In genomic region chr4:128019465-128019864, GRCm38 (mm10) we compare ENCODE assay signal across 24 mouse cellular contexts. TPM values are rescaled to one million over a fixed set of nuclear protein-coding genes. Genes with fewer than 3 reads are reported as not detected.
DNase-seq lines count a peak whose midpoint lies in the region; ATAC-seq and TF ChIP-seq lines count a peak whose summit lies in the region.
"Had no signal": no experiment of that assay in that cellular context is flagged by ENCODE, and none has a peak within 500 bp of the region (broad histone marks: within the 10 kb centered on the region; RNA-seq: fewer than 3 reads in every experiment).

No protein-coding gene starts in this region.

- H3K27ac ChIP-seq in midbrain, embryonic 10.5 days (replicated peaks): peak overlapping the region; percentile 55
- H3K27ac ChIP-seq in midbrain, postnatal 0 days (ENCODE audit: low read depth, low read length): no peak overlapping the region
- H3K27ac ChIP-seq: embryonic facial prominence, embryonic 10.5 days; forebrain, embryonic 15.5 days; neural tube, embryonic 15.5 days; stomach, postnatal 0 days had no signal

- peak; percentile 46 for DNase-seq in cerebellum, adult 11 months
- DNase-seq in midbrain, embryonic 10.5 days (ENCODE audit: low spot score): no peak
- no peak for DNase-seq in midbrain, postnatal 0 days (ENCODE audit: low spot score)
- DNase-seq in cerebellum, adult 9-11 months: peak; percentile 75
- DNase-seq in layer of hippocampus, postnatal 14 days (ENCODE audit: low spot score in 2 of 2): peak; percentile 41 to 52
- no peak for DNase-seq in spleen, adult 12 weeks (ENCODE audit: low spot score)
- DNase-seq in adrenal gland, postnatal 4 days (ENCODE audit: low spot score in 2 of 2): no peak
- DNase-seq: heart, adult 18-20 months; kidney, adult 9 months; kidney, postnatal 4 days; liver; liver, postnatal 0 days had no signal

- peaks cover 16% of the 10 kb centered on the region for H3K4me1 ChIP-seq in midbrain, embryonic 10.5 days
- H3K4me1 ChIP-seq in midbrain, postnatal 0 days (ENCODE audit: insufficient read depth, low read length): peaks cover 2% of the 10 kb centered on the region; the same call in 1 of the 2 replicates

- no peaks in the 10 kb centered on the region for H3K27me3 ChIP-seq in midbrain, embryonic 10.5 days (ENCODE audit: low read depth, poor library complexity, severe bottlenecking)
- H3K27me3 ChIP-seq in midbrain, postnatal 0 days (ENCODE audit: insufficient read depth, low read length): no peaks in the 10 kb centered on the region
- H3K27me3 ChIP-seq: forebrain, embryonic 15.5 days; neural tube, embryonic 15.5 days had no signal

- H3K4me3 ChIP-seq in midbrain, embryonic 10.5 days: no peak overlapping the region
- H3K4me3 ChIP-seq in midbrain, postnatal 0 days (ENCODE audit: low read depth, low read length): no peak overlapping the region
- H3K4me3 ChIP-seq: embryonic facial prominence, embryonic 10.5 days; forebrain, embryonic 15.5 days; myocyte; neural tube, embryonic 15.5 days had no signal

- ATAC-seq in cerebellum, adult (ENCODE audit: insufficient number of reproducible peaks, low FRiP score, low TSS enrichment): no peak
- ATAC-seq in midbrain, postnatal 0 days (ENCODE audit: low FRiP score): no peak
- ATAC-seq: forebrain, embryonic 15.5 days; liver, postnatal 0 days had no signal

- 83% methylated on average over 2 of the region's 2 CpGs for WGBS in midbrain, embryonic 10.5 days
- WGBS in midbrain, postnatal 0 days: 55% methylated on average over 2 of the region's 2 CpGs

- TF ChIP-seq CTCF in midbrain, postnatal 0 days (IDR thresholded peaks at IDR 0.05): no peak

- H3K36me3 ChIP-seq in midbrain, embryonic 10.5 days: no peaks in the 10 kb centered on the region
- H3K36me3 ChIP-seq in midbrain, postnatal 0 days (ENCODE audit: insufficient read depth, low read length): no peaks in the 10 kb centered on the region
- H3K36me3 ChIP-seq: embryonic facial prominence, embryonic 10.5 days; forebrain, embryonic 15.5 days; neural tube, embryonic 15.5 days had no signal

- no peak overlapping the region for H3K4me2 ChIP-seq in midbrain, postnatal 0 days (ENCODE audit: low read depth, low read length, poor library complexity, severe bottlenecking)
- H3K4me2 ChIP-seq: forebrain, embryonic 15.5 days; midbrain, embryonic 11.5 days; neural tube, embryonic 15.5 days had no signal

- no peak overlapping the region for H3K9ac ChIP-seq in midbrain, postnatal 0 days (replicated peaks; ENCODE audit: low read length, poor library complexity, severe bottlenecking)
- H3K9ac ChIP-seq: forebrain, embryonic 15.5 days; liver, postnatal 0 days; neural tube, embryonic 15.5 days had no signal

- H3K9me3 ChIP-seq in midbrain, embryonic 10.5 days (replicated peaks): no peaks in the 10 kb centered on the region
- H3K9me3 ChIP-seq in midbrain, postnatal 0 days (ENCODE audit: low read length): no peaks in the 10 kb centered on the region
- H3K9me3 ChIP-seq: embryonic facial prominence, embryonic 10.5 days; forebrain, embryonic 15.5 days; neural tube, embryonic 15.5 days had no signal

RNA-seq across cellular contexts. Expression of gene Csmd2, which starts 31.8 kb away (rescaled TPM):
- polyA plus RNA-seq in midbrain, embryonic 10.5 days (2016; fragmentation: Nextera tagmentation; extraction: Ambion mirVana): 1.00 and 1.5 TPM in 2 replicates
- 48.2 and 56.4 TPM in 2 replicates for total RNA-seq in midbrain, postnatal 0 days (2014; rRNA removed)
- 7.1 and 9.1 TPM in 2 replicates for polyA plus RNA-seq in midbrain, postnatal 0 days (2015; fragmentation: Nextera tagmentation; extraction: Ambion mirVana)
- total RNA-seq in layer of hippocampus, postnatal 14 days (2021): 10 to 100 TPM; 39.8 to 44.0 TPM
- total RNA-seq in adrenal gland, postnatal 4 days (2021): 1 to 10 TPM; 1.9 to 2.3 TPM
- total RNA-seq: gastrocnemius, adult 8-10 months; heart, adult 18-20 months; MEL had no signal
- polyA plus RNA-seq: liver, postnatal 0 days; myocyte had no signal

RNA-seq across cellular contexts. Expression of gene CK137956, which starts 48.7 kb away (rescaled TPM):
- polyA plus RNA-seq in midbrain, embryonic 10.5 days (2016; fragmentation: Nextera tagmentation; extraction: Ambion mirVana): 0.83 and 0.86 TPM in 2 replicates
- total RNA-seq in midbrain, postnatal 0 days (2014; rRNA removed): 2.7 and 3.2 TPM in 2 replicates
- 2.1 and 2.3 TPM in 2 replicates for polyA plus RNA-seq in midbrain, postnatal 0 days (2015; fragmentation: Nextera tagmentation; extraction: Ambion mirVana)
- 1 to 10 TPM; 1.3 TPM for total RNA-seq in layer of hippocampus, postnatal 14 days (2021)
- total RNA-seq in adrenal gland, postnatal 4 days (2021): not detected
- total RNA-seq: adrenal gland, adult 18-20 months; gastrocnemius, adult 8-10 months; heart, adult 18-20 months; MEL had no signal
- polyA plus RNA-seq: heart, embryonic 14.5 days; intestine, embryonic 14.5 days; liver, postnatal 0 days; myocyte; stomach, postnatal 0 days had no signal

Comparison
In these comparisons a context has a peak if more than half of its experiments do, and no peak if none do; other contexts are left out.
1. DNase-seq: peak in cerebellum, adult 11 months (single experiment), cerebellum, adult 9-11 months (single experiment) and layer of hippocampus, postnatal 14 days (2 of 2); none in midbrain, embryonic 10.5 days (single experiment), midbrain, postnatal 0 days (single experiment), spleen, adult 12 weeks (single experiment) and adrenal gland, postnatal 4 days (0 of 2).
2. RNA of gene Csmd2, which starts 31.8 kb away (total RNA-seq): 48.2 to 56.4 TPM in midbrain, postnatal 0 days and 39.8 to 44.0 TPM in layer of hippocampus, postnatal 14 days; 1.9 to 2.3 TPM in adrenal gland, postnatal 4 days; every median in the first group is over 10 times any median in the second.